Mouse (Mus musculus): ENCODE measurements around the gene Mcam.
A peak's percentile ranks its signal among the peaks of the same experiment; 100 is the strongest.

Mcam gene

DNA sequence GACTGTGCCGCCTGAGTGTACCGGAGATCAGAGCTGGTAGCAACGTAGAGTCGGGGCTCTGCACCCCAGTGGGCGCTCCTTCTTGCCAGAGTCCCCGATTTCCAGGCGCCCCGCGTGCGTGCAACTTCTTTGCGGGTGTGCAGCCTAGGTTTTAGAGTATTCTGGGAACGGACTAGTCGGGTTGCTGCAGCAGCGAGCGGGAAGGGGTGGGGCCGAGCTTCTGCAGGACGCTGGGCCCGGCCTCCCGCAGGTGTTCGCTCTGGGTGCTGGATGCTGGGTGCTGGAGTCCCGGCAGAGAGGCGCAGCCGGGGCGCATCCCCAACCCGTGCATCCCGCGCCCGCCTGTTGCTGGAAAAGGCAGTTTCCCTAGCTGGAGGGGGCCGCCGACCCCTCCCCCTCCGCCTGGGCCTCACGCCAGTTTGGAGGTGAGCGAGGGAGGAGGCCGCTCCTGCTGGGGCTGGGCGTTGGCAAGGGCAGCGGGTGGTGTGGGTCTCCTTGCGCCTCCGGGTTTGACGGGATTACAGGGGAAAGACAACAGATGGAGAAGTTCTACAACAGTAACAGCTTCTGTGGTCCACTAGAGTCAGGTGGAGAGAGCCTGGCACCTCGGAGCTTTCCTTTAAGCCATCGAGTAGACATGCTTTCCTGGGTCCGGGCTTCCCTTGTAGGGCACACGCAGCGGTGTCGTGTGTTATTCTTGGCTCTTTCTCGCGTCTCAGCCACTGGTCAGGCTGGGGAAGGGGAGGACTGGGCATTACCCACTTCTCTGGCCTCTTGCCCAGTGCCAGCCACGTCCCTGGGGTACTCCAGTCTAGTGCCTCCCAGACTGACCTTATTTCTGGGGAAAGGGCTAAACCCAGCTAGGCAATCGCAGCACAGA lies 822 bp downstream of the Mcam start:
- no peak for DNase-seq (ENCODE audit: low spot score in 2 of 2)

GRCm38 (mm10) chr9:44135731-44136411 lies 1.6 kb downstream of the Mcam start:
- no peak for DNase-seq (ENCODE audit: low spot score in 2 of 2)

GRCm38 (mm10) chr9:44137846-44138245 lies 3.6 kb downstream of the Mcam start:
- no peak for DNase-seq (ENCODE audit: low spot score in 2 of 2)

DNA sequence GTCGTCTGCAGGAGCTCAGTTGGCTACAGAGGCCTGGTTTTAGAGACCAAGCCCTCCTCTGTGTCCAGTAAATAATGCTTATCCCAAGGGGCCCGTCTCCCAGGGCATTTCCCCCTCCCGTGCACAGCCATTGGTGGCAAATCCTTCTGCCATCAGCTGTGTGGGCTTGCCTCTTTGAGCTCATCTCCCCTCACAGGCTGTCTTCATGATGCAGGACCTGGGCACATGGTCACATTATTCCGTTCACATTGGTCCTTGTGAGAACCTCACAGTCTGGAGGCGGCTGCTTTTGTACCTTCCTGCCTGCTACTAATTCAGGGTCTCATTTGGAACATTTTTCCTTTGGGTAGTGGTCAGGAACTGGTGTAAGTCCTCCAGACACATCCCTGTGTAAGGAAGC lies 7.7 kb downstream of the Mcam start:
- DNase-seq (ENCODE audit: low spot score in 2 of 2), result no peak

- DNase-seq (ENCODE audit: low spot score in 2 of 2), result no peak
Measured at GRCm38 (mm10) chr9:44143421-44143820, 9.2 kb downstream of the Mcam start.

- DNase-seq (ENCODE audit: low spot score in 2 of 2), result no peak
Measured at GRCm38 (mm10) chr9:44144023-44144717, 9.9 kb downstream of the Mcam start.

DNA sequence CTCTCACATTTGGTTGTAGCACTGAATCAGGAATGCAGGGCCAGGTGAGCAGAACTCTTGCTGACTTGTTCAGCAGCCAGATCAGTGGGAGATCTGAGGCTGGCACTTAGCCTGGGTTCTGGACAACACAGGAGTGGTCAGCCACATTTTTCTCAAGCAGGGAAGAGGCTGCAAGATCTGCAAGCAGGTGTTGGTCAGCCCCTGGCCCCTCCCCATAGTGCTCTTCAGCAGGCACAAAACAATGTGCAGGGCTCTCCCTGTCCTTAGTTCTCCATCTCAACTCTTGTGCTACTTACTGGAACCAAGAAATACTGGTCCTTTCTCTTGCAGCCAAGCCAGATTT lies 10.4 kb downstream of the Mcam start:
- DNase-seq (ENCODE audit: low spot score in 2 of 2), result no peak

- no peak for DNase-seq (ENCODE audit: low spot score in 2 of 2)
Measured at GRCm38 (mm10) chr9:44147290-44147689, 13.0 kb downstream of the Mcam start.

- DNase-seq (ENCODE audit: low spot score in 2 of 2), result no peak
Measured at GRCm38 (mm10) chr9:44159886-44160285, 25.6 kb downstream of the Mcam start.

DNA sequence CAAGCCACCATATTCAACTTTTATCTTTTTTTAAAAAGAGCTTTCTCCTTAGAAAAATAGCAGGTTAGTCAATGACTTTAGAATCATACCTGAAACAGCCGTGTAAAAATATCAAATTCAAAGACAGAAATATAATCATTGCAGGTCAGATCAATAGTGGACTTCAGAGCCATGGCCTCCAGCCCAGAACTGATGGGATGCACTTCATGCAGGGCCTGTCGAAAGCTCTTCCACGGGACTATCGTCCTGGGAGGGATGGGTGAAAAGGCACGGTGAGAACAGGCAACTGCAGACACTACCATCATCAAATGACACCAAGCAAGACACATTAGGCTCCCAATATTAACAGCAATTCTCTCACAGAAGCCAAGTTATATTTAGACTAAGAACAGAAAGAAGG lies 34.7 kb downstream of the Mcam start:
- DNase-seq (ENCODE audit: low spot score in 2 of 2), result no peak

DNA sequence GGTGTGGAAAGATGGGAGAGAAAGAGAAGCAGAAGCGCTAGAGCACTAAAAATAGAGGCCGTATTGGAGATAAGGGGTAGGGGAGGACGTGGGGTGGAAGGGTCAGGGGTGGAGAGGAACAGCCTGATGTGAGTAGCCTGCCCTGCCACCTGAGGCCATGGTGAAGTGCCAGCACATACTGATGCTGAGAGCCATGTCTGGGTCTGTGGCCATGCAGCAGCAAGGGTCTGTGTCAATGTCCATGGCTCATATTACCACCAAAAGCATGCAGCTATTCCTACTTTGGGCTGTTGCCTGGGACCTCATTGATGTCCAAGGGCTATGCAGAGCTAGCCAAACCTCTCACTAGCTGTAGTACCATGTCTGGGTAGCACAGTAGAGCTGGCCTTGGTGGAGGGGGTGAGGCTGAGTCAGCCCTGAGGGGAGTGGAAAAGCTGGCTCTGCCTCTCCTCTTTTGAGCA lies 36.5 kb downstream of the Mcam start:
- no peak for DNase-seq (ENCODE audit: low spot score in 2 of 2)

DNA sequence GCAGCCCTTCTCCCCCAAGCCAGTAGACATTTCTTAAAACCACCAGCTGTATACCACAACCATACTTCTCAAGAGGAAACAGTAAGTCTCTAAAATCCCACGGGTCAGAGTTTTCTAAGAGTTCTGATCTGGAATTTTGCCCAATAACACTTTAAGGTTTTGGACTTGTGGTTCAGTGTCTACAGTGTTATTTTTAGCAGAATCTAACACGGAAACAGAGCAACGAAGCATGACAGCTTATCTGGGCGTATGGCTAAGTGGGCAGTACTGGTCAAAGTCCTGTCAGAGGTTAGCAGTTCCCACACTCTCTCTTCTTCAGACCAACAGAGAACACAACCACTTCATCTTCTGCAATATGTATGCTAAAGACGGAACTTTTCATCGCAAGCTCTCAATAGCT lies 41.3 kb downstream of the Mcam start:
- no peak for DNase-seq (ENCODE audit: low spot score in 2 of 2)

DNA sequence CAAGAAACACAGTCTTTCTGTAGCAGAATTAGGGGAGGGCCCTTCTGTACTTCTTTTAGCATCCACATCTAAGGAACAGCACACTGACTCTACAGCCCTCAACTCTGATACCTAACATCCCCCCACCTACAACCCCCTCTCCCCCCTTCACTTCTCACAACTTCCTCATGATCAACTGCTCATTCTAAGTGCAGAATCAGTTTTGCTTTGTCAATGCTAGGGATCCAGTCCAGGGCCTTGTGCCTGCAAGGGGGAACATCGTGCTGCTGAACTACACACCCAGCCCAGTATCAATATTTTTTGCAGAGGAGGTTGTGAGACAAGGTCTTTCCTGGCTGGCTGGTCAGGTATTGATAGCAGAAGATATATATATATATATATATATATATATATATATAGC lies 41.7 kb downstream of the Mcam start:
- no peak for DNase-seq (ENCODE audit: low spot score in 2 of 2)

GRCm38 (mm10) chr9:44177405-44177804 lies 43.1 kb downstream of the Mcam start:
- DNase-seq (ENCODE audit: low spot score in 2 of 2), result no peak

DNA sequence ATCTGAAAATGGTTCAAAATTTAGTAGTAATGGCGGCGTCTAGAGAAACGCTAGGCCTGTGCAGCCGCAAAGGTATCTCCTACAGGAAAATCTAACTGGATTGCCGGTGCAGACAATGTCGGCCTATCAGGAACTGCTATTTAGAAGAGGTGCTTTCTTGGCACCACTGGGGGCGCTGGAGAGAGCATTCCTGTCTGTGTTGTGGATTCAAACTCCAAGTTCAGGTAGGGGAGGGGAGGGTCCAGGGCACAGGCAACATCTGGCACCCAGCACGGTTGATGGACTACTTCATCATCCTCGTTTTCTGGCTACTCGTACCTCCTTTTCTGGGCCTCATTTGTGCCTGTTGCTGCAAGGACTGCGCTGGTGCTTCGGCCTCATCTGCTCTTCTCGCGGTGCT lies 44.1 kb downstream of the Mcam start:
- peak in 1 of 2 experiments; percentile 36 for DNase-seq (ENCODE audit: low spot score in 2 of 2)

DNA sequence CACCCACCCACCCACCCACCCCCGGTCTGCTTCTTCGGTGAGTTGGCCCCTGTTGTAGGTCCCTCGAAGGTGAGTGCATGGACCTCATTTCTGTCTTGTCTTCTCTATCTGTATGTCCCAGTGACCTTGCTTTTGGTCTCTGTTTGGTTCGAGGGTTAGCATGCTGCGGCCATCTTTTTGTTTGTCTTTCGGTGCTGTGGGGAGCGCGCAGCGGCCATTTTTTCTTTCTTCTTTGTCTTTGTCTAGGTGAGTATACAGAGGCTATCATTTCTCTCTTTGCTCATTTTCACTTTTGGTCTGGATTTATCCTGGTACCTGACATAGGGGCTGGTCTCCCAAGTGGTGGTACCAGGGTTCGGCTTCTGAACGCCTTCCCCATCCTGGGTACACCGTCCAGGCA lies 44.5 kb downstream of the Mcam start:
- no peak for DNase-seq (ENCODE audit: low spot score in 2 of 2)

DNA sequence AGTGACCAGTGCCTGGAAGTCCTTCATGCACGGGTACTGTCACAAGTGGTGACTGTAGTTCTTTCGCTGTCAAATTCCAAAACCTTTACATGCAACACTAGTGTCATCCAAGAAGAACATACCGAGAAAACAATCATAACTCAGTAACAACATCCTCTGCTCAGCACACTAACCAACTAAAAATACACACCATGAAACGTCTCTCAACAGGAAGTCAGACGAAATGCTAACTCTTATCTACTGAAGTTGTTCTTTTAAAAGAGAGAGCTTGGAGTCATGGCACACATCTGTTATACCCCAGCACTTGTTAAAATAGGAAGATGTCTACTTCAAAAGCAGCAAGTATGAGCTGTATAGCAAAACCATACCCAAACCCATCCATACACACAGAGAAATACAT lies 47.3 kb downstream of the Mcam start:
- DNase-seq (ENCODE audit: low spot score in 2 of 2), result no peak

- DNase-seq (ENCODE audit: low spot score in 2 of 2), result no peak
Measured at GRCm38 (mm10) chr9:44182260-44182659, 48.0 kb downstream of the Mcam start.

- peak; percentile 63 to 64 for DNase-seq (ENCODE audit: low spot score in 2 of 2)
Measured at GRCm38 (mm10) chr9:44188223-44188622, 54.0 kb downstream of the Mcam start.

DNA sequence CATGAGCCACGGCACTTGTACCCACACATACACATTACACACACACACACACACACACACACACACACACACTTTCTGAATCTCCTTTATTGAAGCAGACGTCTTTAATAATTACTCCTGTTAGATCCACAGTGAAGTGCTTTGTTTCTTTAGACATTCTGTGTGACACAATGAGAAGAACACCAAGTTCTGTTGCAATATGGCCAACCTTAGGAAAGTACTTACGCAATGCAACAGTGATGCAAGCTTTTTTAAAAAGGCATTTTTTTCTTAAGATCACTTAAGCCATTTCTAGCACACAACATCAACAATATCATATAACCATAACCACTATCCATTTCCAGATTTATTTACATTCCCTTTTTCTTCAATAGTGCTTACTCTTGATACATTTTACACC lies 56.9 kb downstream of the Mcam start:
- DNase-seq (ENCODE audit: low spot score in 2 of 2), result no peak

DNA sequence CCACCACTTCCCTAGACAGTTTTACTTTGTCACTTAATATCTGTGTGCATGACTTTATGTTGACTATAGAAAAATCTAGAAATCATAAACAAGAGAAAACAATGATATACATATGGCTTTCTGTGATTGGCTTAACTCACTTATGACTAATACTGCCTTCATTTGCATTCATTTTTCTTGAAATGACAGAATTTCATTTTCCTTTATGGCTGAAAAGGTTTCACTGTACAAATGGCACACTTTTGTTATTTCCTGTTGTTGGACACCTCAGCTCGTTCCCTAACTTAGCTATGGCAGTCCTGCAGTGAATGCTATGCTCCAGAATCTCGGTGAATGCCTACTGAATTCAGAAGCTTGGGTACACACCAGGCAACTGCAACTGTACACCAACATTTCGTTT lies 58.0 kb downstream of the Mcam start:
- no peak for DNase-seq (ENCODE audit: low spot score in 2 of 2)
